Mouse (Mus musculus) ES-E14 (cell line): Measurements from ENCODE around the gene Nr1h2.

Experiments used
- CHD2 ChIP-seq: IDR thresholded peaks from 2 replicates; pipeline ENCODE4 v1.6.1; 2014; ENCODE audit warnings: mild to moderate bottlenecking, low read depth, low read length, inconsistent platforms
- HCFC1 ChIP-seq: IDR thresholded peaks from 2 replicates; pipeline ENCODE4 v1.6.1; 2012; ENCODE audit warnings: low read length, inconsistent platforms, borderline replicate concordance; ENCODE audit not compliant: insufficient read depth
- MAFK ChIP-seq: IDR thresholded peaks from 2 replicates; pipeline ENCODE4 v1.6.1; 2014; ENCODE audit warnings: mild to moderate bottlenecking, low read depth, low read length, inconsistent platforms; ENCODE audit not compliant: insufficient read depth
- ZC3H11A ChIP-seq: IDR thresholded peaks from 2 replicates; pipeline ENCODE4 v1.6.1; 2012; ENCODE audit warnings: low read depth, mild to moderate bottlenecking, inconsistent platforms, low read length, borderline replicate concordance

DNA sequence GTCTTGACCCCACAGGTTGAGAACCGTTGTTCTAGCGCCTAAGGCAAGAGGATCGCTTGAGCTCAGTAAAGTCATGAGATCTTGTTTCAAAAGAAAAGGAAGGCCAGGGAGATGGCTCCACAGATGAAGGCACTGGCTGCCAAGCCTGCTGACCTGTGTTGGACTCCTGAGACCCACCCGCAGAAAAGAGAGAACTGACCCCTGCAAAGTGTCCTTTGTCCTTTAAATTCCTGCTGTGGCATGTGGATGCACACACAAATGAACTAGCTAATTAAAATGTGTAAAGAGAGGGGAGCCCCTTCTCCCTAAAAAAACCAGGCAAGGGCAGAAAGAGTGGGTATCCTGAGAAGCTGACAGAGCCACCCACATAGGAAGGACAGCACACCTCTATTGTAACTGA lies 18.1 kb upstream of the Nr1h2 start:
- TF ChIP-seq MAFK (no peak), ZC3H11A (no peak), CHD2 (no peak), HCFC1 (no peak)
